Mouse (Mus musculus): ENCODE results near the gene Zeb2.

GRCm38 (mm10) chr2:44954180-44954579 lies 163.0 kb downstream of the Zeb2 start:
- no peak for TF ChIP-seq POLR2A (IDR thresholded peaks at IDR 0.05; ENCODE audit: low read depth, low read length)
- no peak for TF ChIP-seq CTCF (IDR thresholded peaks at IDR 0.05; ENCODE audit: borderline replicate concordance, insufficient read depth, low read length)

Data from embryonic fibroblast, embryonic 13.5 days (primary cell).